Mouse (Mus musculus): ENCODE data around the gene Reg3d. TPM values are rescaled to one million over a fixed set of nuclear protein-coding genes. Genes with fewer than 3 reads are reported as not detected.

The Reg3d gene
- not detected for total RNA-seq (2023)

DNA sequence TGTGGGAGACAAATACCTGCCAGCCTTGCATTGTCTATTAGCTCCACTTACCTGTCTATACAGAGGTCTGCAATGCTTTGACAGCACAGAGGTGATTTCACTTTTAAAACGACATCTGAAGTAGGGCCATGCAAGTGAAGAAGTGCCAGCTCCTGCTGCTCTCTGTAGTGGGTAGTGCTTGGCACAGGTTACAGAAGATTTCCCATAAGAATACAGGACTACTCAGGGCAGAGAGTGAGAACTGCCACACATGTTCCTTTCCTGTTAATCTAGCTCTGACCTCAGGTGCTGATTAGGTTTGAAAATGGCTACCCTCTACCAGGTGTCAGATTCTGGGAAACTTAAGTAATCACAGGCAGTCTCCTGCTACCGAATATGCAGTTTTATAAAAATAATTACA is at the start of gene Reg3d:
Reg3d (minus strand) TSS at position 101 of the 400 bp plus-strand sequence.

DNA sequence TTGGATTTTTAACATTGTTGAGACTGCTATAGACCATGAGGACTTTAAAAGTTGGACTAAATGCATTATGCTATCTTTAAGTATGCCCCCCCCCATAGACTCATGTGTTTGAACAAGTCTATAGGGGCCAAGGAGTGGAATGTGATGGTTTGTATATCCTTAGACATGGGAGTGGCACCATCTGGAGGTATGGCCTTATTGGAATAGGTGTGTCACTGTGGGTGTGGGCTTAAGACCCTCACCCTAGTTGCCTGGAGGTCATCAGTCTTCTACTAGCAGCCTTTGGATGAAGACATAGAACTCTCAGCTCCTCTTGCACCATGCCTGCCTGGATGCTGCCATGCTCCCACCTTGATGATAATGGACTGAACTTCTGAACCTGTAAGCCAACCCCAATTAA is 43.7 kb upstream of the Reg3d start, which contains the start of gene Reg1:
Reg1 (plus strand) TSS at position 301 of the 400 bp plus-strand sequence.

GRCm38 (mm10) chr6:78395323-78395722 is 16.7 kb upstream of the Reg3d start, which contains the start of gene Reg2:
TSS of gene Reg2 (plus strand) at chr6:78395623.

GRCm38 (mm10) chr6:78380409-78380808 is 1.7 kb upstream of the Reg3d start, which contains the start of gene Reg3a:
TSS of gene Reg3a (plus strand) at chr6:78380709.

DNA sequence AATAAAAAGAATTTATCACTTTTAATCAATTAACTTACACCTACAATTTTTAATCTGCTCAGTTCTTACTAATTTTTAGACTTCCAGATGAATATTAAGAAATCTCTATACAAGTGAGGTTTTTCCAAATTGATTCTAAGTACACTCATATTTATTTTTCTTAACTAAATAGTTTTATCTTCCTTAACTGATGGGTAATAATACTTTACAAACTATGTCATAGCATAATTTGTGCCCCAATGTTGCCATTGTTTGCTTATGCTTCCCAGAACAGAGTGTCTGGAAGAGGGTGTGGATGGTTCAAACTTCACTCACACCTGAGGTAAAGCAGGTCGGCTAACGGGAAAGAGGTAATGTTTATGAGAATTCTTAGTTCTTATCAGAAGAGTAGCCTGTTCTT is 8.3 kb downstream of the Reg3d start, which contains the start of gene Reg3b:
Reg3b (plus strand) TSS at position 301 of the 400 bp plus-strand sequence.

Other genes with a start within 250 kb of the Reg3d start
- gene Reg3b, start 8.2 kb downstream of the Reg3d start, total RNA-seq (2023), result not detected
- not detected for gene Reg3a, start 1.8 kb upstream of the Reg3d start, total RNA-seq (2023)
- gene Reg2, start 16.8 kb upstream of the Reg3d start, total RNA-seq (2023), result not detected
- not detected for gene Reg1, start 43.8 kb upstream of the Reg3d start, total RNA-seq (2023)
- not detected for gene Reg3g, start 90.0 kb upstream of the Reg3d start, total RNA-seq (2023)

Measured in CD4-positive naive resting alpha-beta T cell, adult 57 days (primary cell).